Mouse (Mus musculus): ENCODE measurements around the gene Olfr980.
"Not testable (repeated sequence)": the region's sequence is repeated elsewhere in the genome, so short reads cannot be mapped to it uniquely, and the experiment has no call there.

The Olfr980 gene

DNA sequence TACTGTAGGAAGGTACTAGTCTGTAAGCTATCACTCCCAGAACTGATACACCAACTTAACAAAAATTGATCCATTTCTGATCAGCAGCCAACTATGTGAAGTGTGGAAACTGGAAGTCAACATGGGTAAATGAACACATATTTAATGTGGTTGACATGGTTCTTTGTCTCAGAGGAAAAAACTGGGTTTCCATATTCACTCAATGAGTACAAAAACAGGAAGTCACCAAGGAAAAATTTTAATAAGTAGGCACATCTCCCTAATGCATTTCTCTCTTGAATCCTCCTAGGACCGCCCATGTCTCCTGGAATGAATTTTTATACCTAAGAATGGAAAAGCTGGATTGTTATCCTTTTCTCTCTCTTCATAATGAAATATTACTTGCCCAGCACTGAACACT is at the start of gene Olfr980:
Gene Olfr980, minus strand, starts transcription at position 101 of the 400 bp plus-strand sequence.
- DNase-seq (ENCODE audit: low spot score) = no peak

DNA sequence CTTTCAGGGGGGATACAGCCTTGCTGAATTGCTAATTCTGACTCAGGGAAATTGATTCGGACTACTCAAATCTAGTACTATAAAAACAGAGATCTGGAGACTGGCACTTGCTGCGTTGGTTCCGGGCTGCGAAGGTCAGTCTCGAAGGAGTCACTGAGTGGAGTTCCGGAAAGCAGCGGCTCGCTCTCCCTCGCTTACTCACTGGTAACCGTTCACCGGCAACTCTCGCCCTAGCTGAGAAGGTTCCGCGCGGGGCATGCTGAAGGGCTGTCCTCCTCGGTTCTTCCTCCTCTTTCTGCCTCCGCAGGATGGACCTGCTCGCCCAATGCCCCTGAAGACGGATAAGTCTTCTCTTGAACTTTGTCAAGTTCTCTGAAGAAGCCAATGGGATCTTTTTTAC is 40.8 kb upstream of the Olfr980 start:
- DNase-seq (ENCODE audit: low spot score) = no peak

DNA sequence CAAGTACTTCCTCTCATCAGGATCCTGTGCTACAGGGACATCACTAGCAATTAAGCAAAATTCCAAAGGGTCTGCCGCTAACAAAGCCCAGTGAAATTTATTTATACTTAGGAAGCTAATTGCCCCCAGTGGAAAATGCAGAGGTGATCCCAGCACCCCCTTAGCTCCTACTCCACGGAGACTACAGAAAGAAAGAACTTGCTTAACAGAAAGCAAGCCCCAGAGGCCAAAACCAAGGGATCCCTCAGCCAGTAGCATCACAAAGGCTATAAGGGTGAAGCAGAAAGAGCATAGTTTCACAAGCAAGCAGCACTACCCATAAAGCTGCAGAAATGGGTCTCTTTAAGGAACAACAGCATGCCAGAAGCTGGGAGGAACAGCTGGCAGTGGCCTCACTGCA is 11.8 kb upstream of the Olfr980 start, which contains the start of gene Olfr981:
Gene Olfr981, plus strand, starts transcription at position 301 of the 400 bp plus-strand sequence.
- DNase-seq (ENCODE audit: low spot score) = no peak

DNA sequence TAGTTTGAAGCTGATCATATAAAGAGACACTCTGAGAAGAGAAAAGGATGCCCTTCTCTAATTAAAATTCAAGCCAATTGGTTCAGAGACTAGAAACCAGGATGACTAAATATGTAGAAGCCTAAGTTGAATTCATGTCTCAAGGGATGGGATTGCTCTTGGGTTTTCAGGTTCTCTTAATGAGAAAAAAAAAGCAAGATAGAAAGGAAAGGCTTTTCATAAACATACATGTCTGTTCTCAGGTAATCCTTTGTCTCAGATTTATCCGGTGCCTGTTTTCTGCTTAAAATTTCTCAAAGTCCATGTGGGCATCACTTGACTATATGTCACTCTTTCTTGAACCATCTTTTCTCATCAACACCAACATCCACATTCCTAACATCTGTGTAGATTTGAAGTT is 6.0 kb downstream of the Olfr980 start, which contains the start of gene Olfr979:
Gene Olfr979, minus strand, starts transcription at position 101 of the 400 bp plus-strand sequence.
- no peak for DNase-seq (ENCODE audit: low spot score)

DNA sequence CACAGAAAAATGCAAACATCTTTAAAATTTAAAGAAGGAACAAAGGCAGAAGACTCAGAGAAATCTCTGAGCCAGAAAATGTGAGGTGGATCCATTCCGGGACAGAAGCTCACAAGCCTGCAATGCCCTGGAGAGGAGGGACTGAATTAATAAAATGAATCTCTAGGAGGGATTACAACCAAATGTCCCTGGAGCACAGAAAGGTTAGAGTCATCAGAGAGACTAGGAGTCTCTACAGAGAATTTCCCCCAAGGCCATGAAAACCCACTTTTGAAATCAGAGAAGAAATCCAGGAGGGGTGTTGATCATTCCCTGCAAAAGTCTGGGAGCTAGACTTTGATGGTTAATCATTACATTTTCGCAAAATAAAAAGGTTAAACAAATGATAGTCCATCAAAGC is 17.6 kb downstream of the Olfr980 start, which contains the start of gene Olfr978:
Gene Olfr978, plus strand, starts transcription at position 301 of the 400 bp plus-strand sequence.
- no peak for DNase-seq (ENCODE audit: low spot score)

DNA sequence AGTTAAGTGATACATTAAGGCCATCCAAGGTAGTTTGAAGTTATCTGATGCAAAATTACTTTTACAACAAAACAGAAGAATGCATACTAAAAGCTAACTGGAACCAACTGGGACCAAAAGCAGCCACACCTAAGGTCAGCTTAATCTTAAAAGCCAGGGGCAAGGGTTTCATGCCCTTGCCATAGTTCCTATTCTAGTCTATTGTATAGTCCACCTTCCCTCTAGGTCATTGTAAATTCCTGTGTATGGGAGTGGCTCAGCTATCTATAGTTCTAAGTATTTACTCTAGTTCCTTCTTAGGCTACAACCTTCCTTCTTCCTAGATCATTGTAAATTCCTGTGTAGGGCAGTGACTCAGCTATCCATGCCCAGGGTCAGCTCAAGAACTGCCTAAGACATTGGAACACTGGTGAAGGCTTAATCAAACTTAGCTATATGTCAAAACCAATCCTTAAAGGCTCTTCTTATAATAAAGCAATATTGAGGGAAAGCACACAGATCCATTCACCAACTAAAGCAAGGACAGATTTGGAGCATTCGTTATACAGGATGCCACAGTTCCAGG is 32.7 kb downstream of the Olfr980 start:
- not testable (repeated sequence) for DNase-seq (ENCODE audit: low spot score)

DNA sequence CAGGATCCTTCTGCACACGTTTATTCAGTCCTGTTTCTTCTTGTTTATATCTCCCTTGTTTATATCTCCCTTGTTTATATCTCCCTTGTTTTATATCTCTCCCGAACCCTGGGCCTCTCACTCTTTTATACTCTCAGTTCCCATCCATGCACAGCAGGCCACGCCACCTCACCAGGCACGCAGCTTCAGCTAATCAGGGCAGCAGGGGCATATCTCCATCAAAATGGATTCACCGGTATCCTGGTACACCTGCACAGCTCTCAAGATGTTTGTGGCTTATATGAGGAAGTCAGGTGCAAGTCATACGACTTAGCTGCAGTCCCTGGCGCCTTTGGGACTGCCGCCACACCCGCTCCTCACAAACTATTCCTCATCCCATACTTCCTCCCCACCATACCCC is 48.3 kb downstream of the Olfr980 start, which contains the start of gene Olfr976:
Gene Olfr976, minus strand, starts transcription at position 101 of the 400 bp plus-strand sequence.
- not testable (repeated sequence) for DNase-seq (ENCODE audit: low spot score)

Measured in layer of hippocampus, adult 9-10 months (tissue).